Mouse (Mus musculus): ENCODE data around the gene Ppt1. TPM values are rescaled to one million over a fixed set of nuclear protein-coding genes. Genes with fewer than 3 reads are reported as not detected.
A peak's percentile ranks its signal among the peaks of the same experiment; 100 is the strongest.

Gene Ppt1
- polyA plus RNA-seq, 1 experiment from 2014 or later = 50.4 TPM

DNA sequence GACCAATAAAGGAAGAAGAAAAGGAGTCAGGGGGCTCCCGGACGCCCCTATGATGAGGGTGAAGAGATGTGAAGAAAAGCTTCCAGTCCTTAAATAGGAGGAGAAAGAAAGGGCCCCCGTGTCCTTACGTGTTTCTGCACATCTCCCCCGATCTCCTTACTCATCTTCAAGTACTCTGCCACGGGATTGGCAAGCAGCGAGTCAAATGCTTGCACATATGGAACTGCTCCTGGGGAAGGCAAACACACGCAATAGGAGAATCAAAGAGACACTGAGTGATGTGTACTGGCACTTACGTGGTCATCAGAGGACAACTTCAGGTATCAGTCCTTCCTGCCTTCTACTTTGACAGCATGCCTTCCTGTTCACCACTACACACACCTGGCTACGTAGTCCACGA, 35.2 kb downstream of the Ppt1 start:
- DNase-seq (ENCODE audit: low spot score) (no peak), ATAC-seq (replicated peaks; ENCODE audit: insufficient number of reproducible peaks, low FRiP score, low TSS enrichment, low read depth) (no peak)
- peaks cover 2% of the 10 kb centered on the region for H3K36me3 ChIP-seq (replicated peaks; ENCODE audit: control insufficient read depth, insufficient read depth, low read depth, low read length)
- no peak overlapping the region for H3K27ac ChIP-seq (replicated peaks; ENCODE audit: low read depth, low read length)
- H3K4me2 ChIP-seq (ENCODE audit: low read depth, low read length) = no peak overlapping the region
- no peaks in the 10 kb centered on the region for H3K9me3 ChIP-seq (replicated peaks; ENCODE audit: control insufficient read depth, low read length)
- H3K9ac ChIP-seq (replicated peaks; ENCODE audit: low read length) = no peak overlapping the region
- 89% methylated on average over 11 of the region's 11 CpGs for WGBS
- no peaks in the 10 kb centered on the region for H3K4me1 ChIP-seq (ENCODE audit: control insufficient read depth, insufficient read depth, low read length)
- no peak overlapping the region for H3K4me3 ChIP-seq (ENCODE audit: low read depth, low read length)
- no peaks in the 10 kb centered on the region for H3K27me3 ChIP-seq (ENCODE audit: control insufficient read depth, insufficient read depth, low read length)

- no peaks in the 10 kb centered on the region for H3K9me3 ChIP-seq (replicated peaks; ENCODE audit: control insufficient read depth, low read length)
- peaks cover 2% of the 10 kb centered on the region for H3K36me3 ChIP-seq (replicated peaks; ENCODE audit: control insufficient read depth, insufficient read depth, low read depth, low read length)
- H3K27me3 ChIP-seq (ENCODE audit: control insufficient read depth, insufficient read depth, low read length) = no peaks in the 10 kb centered on the region
- no peaks in the 10 kb centered on the region for H3K4me1 ChIP-seq (ENCODE audit: control insufficient read depth, insufficient read depth, low read length)
- DNase-seq (ENCODE audit: low spot score) = no peak
- no peak overlapping the region for H3K9ac ChIP-seq (replicated peaks; ENCODE audit: low read length)
- no peak overlapping the region for H3K4me3 ChIP-seq (ENCODE audit: low read depth, low read length)
- ATAC-seq (replicated peaks; ENCODE audit: insufficient number of reproducible peaks, low FRiP score, low TSS enrichment, low read depth) = no peak
- no peak overlapping the region for H3K27ac ChIP-seq (replicated peaks; ENCODE audit: low read depth, low read length)
- 82% methylated on average over 2 of the region's 2 CpGs for WGBS
- no peak overlapping the region for H3K4me2 ChIP-seq (ENCODE audit: low read depth, low read length)
Observed at GRCm38 (mm10) chr4:122871989-122872388, 35.9 kb downstream of the Ppt1 start.

GRCm38 (mm10) chr4:122873003-122873402, 37.0 kb downstream of the Ppt1 start:
- H3K9me3 ChIP-seq (replicated peaks; ENCODE audit: control insufficient read depth, low read length) = no peaks in the 10 kb centered on the region
- H3K4me3 ChIP-seq (ENCODE audit: low read depth, low read length) = no peak overlapping the region
- 88% methylated on average over 5 of the region's 5 CpGs for WGBS
- H3K4me2 ChIP-seq (ENCODE audit: low read depth, low read length) = no peak overlapping the region
- no peaks in the 10 kb centered on the region for H3K27me3 ChIP-seq (ENCODE audit: control insufficient read depth, insufficient read depth, low read length)
- H3K4me1 ChIP-seq (ENCODE audit: control insufficient read depth, insufficient read depth, low read length) = no peaks in the 10 kb centered on the region
- H3K9ac ChIP-seq (replicated peaks; ENCODE audit: low read length) = no peak overlapping the region
- H3K27ac ChIP-seq (replicated peaks; ENCODE audit: low read depth, low read length) = no peak overlapping the region
- no peaks in the 10 kb centered on the region; the same call in none of the 2 replicates for H3K36me3 ChIP-seq (replicated peaks; ENCODE audit: control insufficient read depth, insufficient read depth, low read depth, low read length)
- no peak for DNase-seq (ENCODE audit: low spot score)
- no peak for ATAC-seq (replicated peaks; ENCODE audit: insufficient number of reproducible peaks, low FRiP score, low TSS enrichment, low read depth)

DNA sequence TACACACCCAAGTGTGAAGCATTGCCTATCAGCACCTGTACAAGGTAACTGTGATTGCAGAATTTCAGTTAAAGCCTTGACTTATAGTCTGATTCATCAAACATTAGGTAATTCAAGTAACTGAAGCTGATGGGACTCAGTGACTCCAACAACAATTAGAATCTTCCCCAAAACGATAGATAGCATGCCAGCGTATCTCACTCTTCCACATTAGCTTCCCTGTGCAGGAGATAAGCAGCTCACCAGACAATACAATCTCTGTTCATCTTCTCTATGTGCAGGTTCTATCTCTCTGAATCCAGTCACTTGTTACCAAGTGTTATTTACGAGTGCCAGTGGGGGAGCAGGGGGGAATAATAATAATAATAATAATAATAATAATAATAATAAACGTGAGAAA, 37.5 kb downstream of the Ppt1 start:
- Histone ChIP-seq H3K27ac (replicated peaks; ENCODE audit: low read depth, low read length) (no peak overlapping the region), H3K27me3 (ENCODE audit: control insufficient read depth, insufficient read depth, low read length) (no peaks in the 10 kb centered on the region), H3K9me3 (replicated peaks; ENCODE audit: control insufficient read depth, low read length) (no peaks in the 10 kb centered on the region), H3K4me1 (ENCODE audit: control insufficient read depth, insufficient read depth, low read length) (no peaks in the 10 kb centered on the region), H3K4me2 (ENCODE audit: low read depth, low read length) (no peak overlapping the region), H3K9ac (replicated peaks; ENCODE audit: low read length) (no peak overlapping the region), H3K4me3 (ENCODE audit: low read depth, low read length) (no peak overlapping the region), H3K36me3 (replicated peaks; ENCODE audit: control insufficient read depth, insufficient read depth, low read depth, low read length) (no peaks in the 10 kb centered on the region; the same call in none of the 2 replicates)
- no peak for DNase-seq (ENCODE audit: low spot score)
- 86% methylated on average over 4 of the region's 4 CpGs for WGBS
- ATAC-seq (replicated peaks; ENCODE audit: insufficient number of reproducible peaks, low FRiP score, low TSS enrichment, low read depth) = no peak

- ATAC-seq (replicated peaks; ENCODE audit: insufficient number of reproducible peaks, low FRiP score, low TSS enrichment, low read depth) = no peak
- Histone ChIP-seq H3K27me3 (ENCODE audit: control insufficient read depth, insufficient read depth, low read length) (no peaks in the 10 kb centered on the region), H3K9me3 (replicated peaks; ENCODE audit: control insufficient read depth, low read length) (no peaks in the 10 kb centered on the region)
Observed at GRCm38 (mm10) chr4:122878333-122879070, 42.5 kb downstream of the Ppt1 start.

GRCm38 (mm10) chr4:122882544-122882943, 46.5 kb downstream of the Ppt1 start:
- Histone ChIP-seq H3K36me3 (replicated peaks; ENCODE audit: control insufficient read depth, insufficient read depth, low read depth, low read length) (no peaks in the 10 kb centered on the region), H3K27me3 (ENCODE audit: control insufficient read depth, insufficient read depth, low read length) (no peaks in the 10 kb centered on the region), H3K27ac (replicated peaks; ENCODE audit: low read depth, low read length) (no peak overlapping the region), H3K4me2 (ENCODE audit: low read depth, low read length) (no peak overlapping the region), H3K4me1 (ENCODE audit: control insufficient read depth, insufficient read depth, low read length) (no peaks in the 10 kb centered on the region), H3K9ac (replicated peaks; ENCODE audit: low read length) (no peak overlapping the region), H3K9me3 (replicated peaks; ENCODE audit: control insufficient read depth, low read length) (no peaks in the 10 kb centered on the region), H3K4me3 (ENCODE audit: low read depth, low read length) (no peak overlapping the region)
- WGBS = 79% methylated on average over 3 of the region's 3 CpGs
- ATAC-seq (replicated peaks; ENCODE audit: insufficient number of reproducible peaks, low FRiP score, low TSS enrichment, low read depth) (no peak), DNase-seq (ENCODE audit: low spot score) (no peak)

More at GRCm38 (mm10) chr4:122878333-122879070, 42.5 kb downstream of the Ppt1 start:
- Histone ChIP-seq H3K9ac (replicated peaks; ENCODE audit: low read length) (no peak overlapping the region), H3K4me1 (ENCODE audit: control insufficient read depth, insufficient read depth, low read length) (no peaks in the 10 kb centered on the region), H3K4me2 (ENCODE audit: low read depth, low read length) (no peak overlapping the region), H3K36me3 (replicated peaks; ENCODE audit: control insufficient read depth, insufficient read depth, low read depth, low read length) (no peaks in the 10 kb centered on the region), H3K4me3 (ENCODE audit: low read depth, low read length) (no peak overlapping the region), H3K27ac (replicated peaks; ENCODE audit: low read depth, low read length) (no peak overlapping the region)
- DNase-seq (ENCODE audit: low spot score) = no peak
- 96% methylated on average over 2 of the region's 2 CpGs for WGBS

GRCm38 (mm10) chr4:122883294-122883693, 47.3 kb downstream of the Ppt1 start:
- H3K9me3 ChIP-seq (replicated peaks; ENCODE audit: control insufficient read depth, low read length) = no peaks in the 10 kb centered on the region

GRCm38 (mm10) chr4:122884051-122884450, 48.0 kb downstream of the Ppt1 start:
- Histone ChIP-seq H3K4me2 (ENCODE audit: low read depth, low read length) (0 out of 2 replicates have a peak overlapping the region, but pooled peaks have one; percentile 5), H3K9me3 (replicated peaks; ENCODE audit: control insufficient read depth, low read length) (no peaks in the 10 kb centered on the region), H3K4me3 (ENCODE audit: low read depth, low read length) (no peak overlapping the region), H3K27me3 (ENCODE audit: control insufficient read depth, insufficient read depth, low read length) (no peaks in the 10 kb centered on the region), H3K4me1 (ENCODE audit: control insufficient read depth, insufficient read depth, low read length) (no peaks in the 10 kb centered on the region), H3K9ac (replicated peaks; ENCODE audit: low read length) (no peak overlapping the region), H3K36me3 (replicated peaks; ENCODE audit: control insufficient read depth, insufficient read depth, low read depth, low read length) (no peaks in the 10 kb centered on the region), H3K27ac (replicated peaks; ENCODE audit: low read depth, low read length) (no peak overlapping the region)
- ATAC-seq (replicated peaks; ENCODE audit: insufficient number of reproducible peaks, low FRiP score, low TSS enrichment, low read depth) = no peak
- WGBS = 77% methylated on average over 2 of the region's 2 CpGs
- no peak for DNase-seq (ENCODE audit: low spot score)

More at GRCm38 (mm10) chr4:122883294-122883693, 47.3 kb downstream of the Ppt1 start:
- Histone ChIP-seq H3K9ac (replicated peaks; ENCODE audit: low read length) (no peak overlapping the region), H3K4me2 (ENCODE audit: low read depth, low read length) (no peak overlapping the region), H3K4me1 (ENCODE audit: control insufficient read depth, insufficient read depth, low read length) (no peaks in the 10 kb centered on the region), H3K27me3 (ENCODE audit: control insufficient read depth, insufficient read depth, low read length) (no peaks in the 10 kb centered on the region), H3K4me3 (ENCODE audit: low read depth, low read length) (no peak overlapping the region), H3K27ac (replicated peaks; ENCODE audit: low read depth, low read length) (no peak overlapping the region), H3K36me3 (replicated peaks; ENCODE audit: control insufficient read depth, insufficient read depth, low read depth, low read length) (no peaks in the 10 kb centered on the region)
- 89% methylated on average over 3 of the region's 3 CpGs for WGBS
- ATAC-seq (replicated peaks; ENCODE audit: insufficient number of reproducible peaks, low FRiP score, low TSS enrichment, low read depth) (no peak), DNase-seq (ENCODE audit: low spot score) (no peak)

All from embryonic facial prominence, embryonic 11.5 days (tissue).